Mouse (Mus musculus) neural tube, embryonic 13.5 days (tissue): Measurements from ENCODE around the gene Ap5s1. TPM values are rescaled to one million over a fixed set of nuclear protein-coding genes. Genes with fewer than 3 reads are reported as not detected.
A peak's percentile ranks its signal among the peaks of the same experiment; 100 is the strongest.

Source experiments
- ATAC-seq: fragments of 200-750 bp; cut with Nextera tagmentation; 2 replicates; pipeline ENCODE4 v1.8.0; 2017; ENCODE audit warnings: low read depth, mild to moderate bottlenecking, moderate TSS enrichment, moderate library complexity
- H3K27ac ChIP-seq: fragments of 300-500 bp; sonication (generic); replicated peaks from 2 replicates; pipeline ENCODE4 v1.5.1; 2015; ENCODE audit warnings: moderate library complexity, mild to moderate bottlenecking, inconsistent platforms
- H3K27me3 ChIP-seq: fragments of 300-500 bp; sonication (generic); 2 replicates; pipeline ENCODE4 v1.6.1; 2015; ENCODE audit warnings: mild to moderate bottlenecking, inconsistent platforms
- H3K36me3 ChIP-seq: fragments of 300-500 bp; sonication (generic); 2 replicates; pipeline ENCODE4 v1.6.1; 2015; ENCODE audit warnings: mild to moderate bottlenecking, inconsistent platforms
- H3K4me1 ChIP-seq: fragments of 300-500 bp; sonication (generic); replicated peaks from 2 replicates; pipeline ENCODE4 v1.6.1; 2015; ENCODE audit warnings: inconsistent platforms
- H3K4me2 ChIP-seq: fragments of 300-500 bp; sonication (generic); 2 replicates; pipeline ENCODE4 v1.6.1; 2015; ENCODE audit warnings: inconsistent platforms, mild to moderate bottlenecking, moderate library complexity
- H3K4me3 ChIP-seq: fragments of 300-500 bp; sonication (generic); 2 replicates; pipeline ENCODE4 v1.5.1; 2015; ENCODE audit warnings: mild to moderate bottlenecking, inconsistent platforms
- H3K9ac ChIP-seq: fragments of 300-500 bp; sonication (generic); 2 replicates; pipeline ENCODE4 v1.6.1; 2015; ENCODE audit warnings: moderate library complexity, mild to moderate bottlenecking, inconsistent platforms
- H3K9me3 ChIP-seq: fragments of 300-500 bp; sonication (generic); 2 replicates; pipeline ENCODE4 v1.6.1; 2016; ENCODE audit warnings: inconsistent platforms
- WGBS: fragments of 180-500 bp; shearing (Covaris S2); methylation state at CpG from one replicate; pipeline ENCODE4 v1.1.7; 2015; 5-methylcytosine and 5-hydroxymethylcytosine counted together
- polyA plus RNA-seq: library from polyadenylated mRNA; unstranded; fragments of >200 nt; fragmentation: Nextera tagmentation; extraction: Ambion mirVana; gene quantifications from 2 replicates; pipeline ENCODE4 v1.2.1, GENCODE M21; 2015

Gene Ap5s1
- polyA plus RNA-seq, 1 experiment from 2014 or later, result 39.7 TPM

DNA sequence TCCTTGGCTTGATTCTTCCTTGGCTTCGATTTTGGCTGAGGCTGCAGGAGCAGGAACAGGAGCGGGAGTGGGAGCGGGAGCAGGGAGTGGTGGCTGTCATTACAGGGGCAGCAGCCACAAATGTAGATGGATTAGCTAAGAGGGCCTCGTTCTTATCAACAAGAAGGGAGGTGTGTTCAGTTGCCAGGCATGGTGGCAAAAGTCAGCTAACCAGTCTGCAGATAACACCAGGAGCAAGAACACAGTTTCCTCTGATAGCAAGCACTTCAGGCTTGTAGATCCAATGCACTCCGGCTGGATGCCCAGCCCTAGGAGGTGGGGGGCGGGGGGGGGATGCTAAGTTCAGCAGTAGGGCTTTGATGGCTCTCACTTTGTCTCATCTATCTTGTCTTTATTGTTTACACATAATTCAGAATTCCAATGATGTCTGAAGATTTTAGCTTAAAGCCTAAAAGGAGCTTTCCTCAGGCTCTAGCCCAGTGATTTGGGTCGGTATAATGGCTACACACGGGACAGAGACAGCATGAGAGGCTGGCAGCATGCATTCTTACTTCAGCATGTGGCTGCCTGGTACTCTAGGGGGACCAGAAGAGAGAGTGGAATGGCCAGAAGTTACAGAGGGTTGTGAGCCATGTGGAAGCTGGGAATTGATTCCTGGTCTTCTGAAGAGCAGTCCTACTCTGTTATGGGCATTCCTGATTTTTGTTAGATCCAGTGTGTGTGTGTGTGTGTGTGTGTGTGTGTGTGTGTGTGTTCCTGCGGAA is 53.8 kb downstream of the Ap5s1 start:
- Histone ChIP-seq H3K27me3 (no peaks in the 10 kb centered on the region), H3K36me3 (no peaks in the 10 kb centered on the region), H3K4me3 (no peak overlapping the region), H3K4me1 (peaks cover 37% of the 10 kb centered on the region), H3K9ac (peak overlapping the region; percentile 81; the same call in 1 of the 2 replicates), H3K27ac (peak overlapping the region; percentile 99; the same call in 1 of the 2 replicates), H3K4me2 (no peak overlapping the region), H3K9me3 (no peaks in the 10 kb centered on the region)
- WGBS, result 67% methylated on average over 9 of the region's 9 CpGs
- no peak for ATAC-seq

GRCm38 (mm10) chr2:131261481-131262212 is 54.8 kb downstream of the Ap5s1 start:
- peak overlapping the region; percentile 99 for H3K27ac ChIP-seq
- peak; percentile 81 for ATAC-seq
- H3K4me1 ChIP-seq, result peaks cover 44% of the 10 kb centered on the region
- peak overlapping the region; percentile 76 for H3K4me3 ChIP-seq
- peak overlapping the region; percentile 66 for H3K4me2 ChIP-seq
- H3K27me3 ChIP-seq, result no peaks in the 10 kb centered on the region
- peak overlapping the region; percentile 81 for H3K9ac ChIP-seq
- H3K36me3 ChIP-seq, result no peaks in the 10 kb centered on the region
- no peaks in the 10 kb centered on the region for H3K9me3 ChIP-seq
- 7% methylated on average over 10 of the region's 10 CpGs for WGBS

DNA sequence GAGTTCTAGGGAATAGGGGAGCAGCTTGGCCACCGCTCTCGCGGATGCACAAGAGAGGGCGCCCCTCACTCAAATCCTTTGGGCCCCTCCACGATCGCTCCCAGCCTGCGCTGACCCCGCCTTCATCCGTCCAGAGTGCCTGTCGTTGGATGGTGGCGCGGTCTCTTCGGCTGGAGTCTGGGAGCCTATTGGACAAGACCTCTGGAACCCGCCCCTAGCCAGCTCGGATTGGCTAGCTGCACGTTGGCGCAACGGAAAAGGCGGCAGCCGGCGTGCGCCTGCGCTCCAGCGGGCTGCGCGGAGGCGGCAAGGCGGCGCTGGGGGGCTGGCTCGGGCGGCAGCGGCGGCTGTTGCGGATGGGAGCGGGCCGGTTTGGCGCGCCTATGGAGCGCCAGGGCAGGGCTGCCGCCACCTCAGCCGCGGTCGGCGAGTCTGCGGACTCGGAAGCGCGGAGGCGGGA is 55.4 kb downstream of the Ap5s1 start, which contains the start of gene Pank2:
Pank2 (plus strand) TSS at position 283 of the 460 bp plus-strand sequence.
- peak; percentile 100 for ATAC-seq
- Histone ChIP-seq H3K27me3 (no peaks in the 10 kb centered on the region), H3K4me1 (peaks cover 48% of the 10 kb centered on the region), H3K4me2 (peak within 1 kb of the TSS; percentile 72), H3K9ac (peak within 1 kb of the TSS; percentile 97), H3K36me3 (no peaks in the 10 kb centered on the region), H3K27ac (peak within 1 kb of the TSS; percentile 99), H3K4me3 (peak within 1 kb of the TSS; percentile 76), H3K9me3 (no peaks in the 10 kb centered on the region)
- WGBS, result under 1% methylated on average over 48 of the region's 49 CpGs

Other genes with a start within 250 kb of the Ap5s1 start
- gene Gfra4, start 164.0 kb upstream of the Ap5s1 start, polyA plus RNA-seq, result 21.3 and 21.8 TPM in 2 replicates
- gene Adam33, start 143.3 kb upstream of the Ap5s1 start, polyA plus RNA-seq, result 0.59 and 1.3 TPM in 2 replicates
- gene Siglec1, start 120.3 kb upstream of the Ap5s1 start, polyA plus RNA-seq, result 0.13 and 0.36 TPM in 2 replicates
- gene Hspa12b, start 79.8 kb upstream of the Ap5s1 start, polyA plus RNA-seq, result 5.1 and 6.0 TPM in 2 replicates
- gene Gm11037, start 73.6 kb upstream of the Ap5s1 start, polyA plus RNA-seq, result not detected in 2 replicates
- gene 1700037H04Rik, start 47.0 kb upstream of the Ap5s1 start, polyA plus RNA-seq, result 88.3 and 99.0 TPM in 2 replicates
- 12.6 and 12.7 TPM in 2 replicates for gene Cenpb, start 27.0 kb upstream of the Ap5s1 start, polyA plus RNA-seq
- gene Cdc25b, start 20.1 kb upstream of the Ap5s1 start, polyA plus RNA-seq, result 32.5 and 40.3 TPM in 2 replicates
- 6.9 and 7.9 TPM in 2 replicates for gene Spef1, start 19.8 kb upstream of the Ap5s1 start, polyA plus RNA-seq
- gene Mavs, start 27.0 kb downstream of the Ap5s1 start, polyA plus RNA-seq, result 5.9 and 7.0 TPM in 2 replicates
- 30.5 and 35.6 TPM in 2 replicates for gene Pank2, start 55.4 kb downstream of the Ap5s1 start, polyA plus RNA-seq
- 17.5 and 18.6 TPM in 2 replicates for gene Rnf24, start 145.8 kb downstream of the Ap5s1 start, polyA plus RNA-seq